Mouse (Mus musculus) right cerebral cortex, postnatal 25 days (tissue): ENCODE measurements at regions not wholly inside any gene's neighbourhood (a gene's known extent, or its start where the extent isn't known, plus 50 kb on each side); places are given as distances from the start of the nearest gene placed in this dataset.

Experiments
- DNase-seq: peaks from one replicate; pipeline ENCODE4 v3.0.0; 2022

DNA sequence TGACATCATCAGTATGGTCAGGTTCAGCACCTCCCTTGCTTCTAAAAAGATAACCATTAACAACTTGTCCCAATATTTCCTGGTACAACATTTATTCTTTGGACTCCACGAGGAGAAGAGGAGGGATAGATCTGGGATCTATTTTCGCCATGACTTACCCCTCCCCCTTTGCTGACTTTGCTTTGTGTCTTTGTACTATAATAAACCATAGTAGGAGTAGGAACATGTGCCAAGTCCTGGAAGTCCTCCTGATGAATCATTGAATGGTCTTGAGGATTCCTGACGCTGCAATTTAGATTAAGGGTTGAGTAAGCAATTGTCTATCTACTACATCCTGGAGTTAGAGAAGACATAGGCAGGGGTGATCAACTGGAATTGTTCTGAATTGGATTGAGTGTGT, 71.2 kb downstream of the Rbm11 start:
- DNase-seq, result no peak

DNA sequence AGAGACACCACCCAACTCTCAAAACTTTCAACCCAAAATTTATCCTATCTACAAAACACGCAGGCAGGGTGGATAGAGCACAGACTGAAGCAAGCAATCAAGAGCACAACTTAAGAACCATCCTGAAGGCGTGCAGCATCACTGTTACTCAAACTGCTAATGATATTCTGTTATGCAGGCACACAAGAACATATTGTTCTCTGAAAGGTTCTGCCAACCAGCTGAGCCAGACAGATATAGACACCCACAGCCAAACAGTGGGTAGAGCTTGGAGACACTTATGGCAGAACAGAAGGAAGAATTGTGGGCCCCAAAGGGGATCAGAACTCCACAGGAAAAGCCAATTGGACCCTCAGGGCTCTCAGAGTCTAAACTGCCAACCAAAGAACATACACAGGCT, 74.9 kb downstream of the Rbm11 start:
- peak; percentile 30 for DNase-seq

DNA sequence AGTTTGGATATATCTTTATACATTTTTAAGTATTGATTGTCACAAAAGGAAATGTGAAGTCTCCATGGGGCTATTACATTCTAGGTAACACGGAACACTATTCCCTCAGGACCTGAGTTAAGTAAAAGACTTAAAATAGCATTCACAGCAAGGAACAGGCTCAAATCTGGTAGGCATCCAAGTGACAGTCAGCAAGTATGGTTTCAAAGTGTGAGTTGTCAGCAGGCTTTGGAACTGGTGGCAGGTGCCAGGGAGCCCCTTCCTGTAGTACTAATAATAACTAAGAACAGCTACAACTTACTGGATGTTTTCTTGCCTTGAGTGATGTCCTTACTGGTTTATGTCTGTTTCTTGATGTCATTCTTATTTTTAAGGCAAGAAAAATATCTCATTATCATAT, 79.5 kb downstream of the Rbm11 start:
- no peak for DNase-seq

DNA sequence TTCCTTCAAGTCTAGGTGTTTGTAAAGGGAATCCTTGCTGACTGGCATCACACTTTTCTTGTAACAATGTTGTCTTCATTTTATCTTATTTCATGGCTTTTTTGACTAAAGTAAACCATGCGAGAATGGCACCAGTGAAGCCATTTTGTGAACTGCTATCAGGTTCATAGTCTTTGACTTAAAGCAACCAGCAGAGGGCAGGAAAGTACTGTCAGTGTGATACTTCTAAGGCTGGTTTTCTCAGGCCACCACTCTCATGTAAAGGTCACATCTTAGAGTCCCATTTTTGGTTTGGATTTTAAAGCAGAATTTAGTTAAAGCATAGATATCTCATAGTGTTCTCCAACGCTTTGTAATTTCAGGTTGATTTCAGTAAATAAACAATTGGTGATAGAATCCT, 83.2 kb downstream of the Rbm11 start:
- peak; percentile 6 for DNase-seq

DNA sequence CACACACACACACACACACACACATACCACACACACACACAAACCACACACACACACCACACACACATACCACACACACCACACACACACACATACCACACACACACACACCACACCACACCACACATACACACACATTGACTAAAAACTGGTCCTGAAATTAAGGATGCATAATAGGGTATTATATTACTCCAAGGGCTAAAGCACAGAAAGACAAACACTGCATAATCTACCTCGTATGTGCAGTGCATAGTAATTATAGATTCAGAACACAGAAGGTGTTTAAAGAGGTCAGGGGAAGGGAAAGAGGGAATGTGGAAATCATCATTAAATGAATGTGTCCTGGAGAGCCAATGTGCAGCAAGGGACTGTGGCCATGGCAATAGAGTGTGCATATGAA, 84.5 kb downstream of the Rbm11 start:
- DNase-seq, result no peak
